Mouse (Mus musculus) heart, postnatal 0 days (tissue): ENCODE data around the gene Itgb1.

ENCODE experiments used
- CTCF ChIP-seq: IDR thresholded peaks from 2 replicates; pipeline ENCODE4 v1.5.1; 2016; ENCODE audit warnings: antibody characterized with exemption, control low read depth, low read depth
- EP300 ChIP-seq: IDR thresholded peaks from 2 replicates; pipeline ENCODE4 v1.6.1; 2016; ENCODE audit warnings: antibody characterized with exemption, low read depth

- TF ChIP-seq EP300, result no peak
- peak; percentile 76 for TF ChIP-seq CTCF
Observed at GRCm38 (mm10) chr8:128724819-128725218, 39.4 kb downstream of the Itgb1 start.
